Mouse (Mus musculus) stomach, postnatal 0 days (tissue): Measurements from ENCODE around the gene Stk16.

Experiments
- CTCF ChIP-seq: IDR thresholded peaks from 2 replicates; pipeline ENCODE4 v1.5.1; 2016; ENCODE audit warnings: antibody characterized with exemption, low read depth, mild to moderate bottlenecking, moderate library complexity
- EP300 ChIP-seq: optimal IDR thresholded peaks from 2 replicates; pipeline ENCODE3; 2016; ENCODE audit warnings: antibody characterized with exemption

GRCm38 (mm10) chr1:75251112-75251970 is 40.7 kb downstream of the Stk16 start:
- TF ChIP-seq EP300: no peak
- peak; percentile 91 for TF ChIP-seq CTCF
